Mouse (Mus musculus) left cerebral cortex, adult 9 months (tissue): ENCODE measurements around the gene Gm11084.
A peak's percentile ranks its signal among the peaks of the same experiment; 100 is the strongest.
"Not testable (repeated sequence)": the region's sequence is repeated elsewhere in the genome, so short reads cannot be mapped to it uniquely, and the experiment has no call there.

Experiments used
- DNase-seq, 2 experiments: peaks; one replicate each; pipeline ENCODE4 v3.0.0; 2022; ENCODE audit warnings: low spot score in 2 of 2

Gm11084 gene

GRCm38 (mm10) chr2:72995346-72996097 is 9.0 kb upstream of the Gm11084 start:
- DNase-seq: peak in 1 of 2 experiments; percentile 71

GRCm38 (mm10) chr2:72994165-72994564 is 7.6 kb upstream of the Gm11084 start:
- no peak for DNase-seq

DNA sequence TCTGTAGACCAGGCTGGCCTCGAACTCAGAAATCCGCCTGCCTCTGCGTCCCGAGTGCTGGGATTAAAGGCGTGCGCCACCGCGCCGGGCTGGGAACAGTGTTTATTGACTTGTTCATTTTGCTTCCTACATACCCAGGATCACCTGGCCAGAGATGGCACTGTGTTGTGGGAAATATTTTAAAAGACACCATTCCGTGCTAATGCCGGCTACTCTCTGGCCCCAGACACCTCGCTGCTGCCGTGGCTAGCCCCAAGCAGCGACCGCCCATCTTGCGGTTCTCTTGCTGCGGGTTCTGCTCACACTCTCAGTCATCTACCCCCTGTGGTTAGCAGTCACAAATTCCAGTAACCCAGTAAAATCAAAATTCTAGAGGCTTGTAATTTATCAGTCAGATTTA is 6.0 kb upstream of the Gm11084 start:
- DNase-seq: no peak

GRCm38 (mm10) chr2:72988945-72989344 is 2.4 kb upstream of the Gm11084 start:
- DNase-seq: not testable (repeated sequence)

- DNase-seq: no peak
Observed at GRCm38 (mm10) chr2:72985516-72985915, 1.0 kb downstream of the Gm11084 start.

GRCm38 (mm10) chr2:72984806-72985205 is 1.7 kb downstream of the Gm11084 start:
- DNase-seq: no peak

DNA sequence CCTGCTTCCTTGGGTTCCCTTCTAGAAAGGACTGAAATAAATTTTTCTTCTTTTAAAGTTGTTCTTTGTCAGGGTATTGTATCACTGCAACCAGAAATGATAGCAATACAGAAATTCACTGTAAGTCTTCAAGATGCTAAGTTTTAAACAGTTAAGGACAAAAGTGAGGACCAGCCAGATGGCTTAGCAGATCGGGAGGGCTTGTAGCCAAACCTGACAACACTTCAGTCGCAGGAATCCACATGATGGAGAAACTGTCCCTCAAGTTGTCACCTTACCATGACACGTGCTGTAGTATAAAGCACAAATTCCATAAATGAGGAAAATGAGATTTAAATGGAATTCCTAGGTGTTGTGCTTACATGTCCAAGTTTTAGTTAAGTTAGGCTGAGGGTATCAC is 3.3 kb downstream of the Gm11084 start:
- DNase-seq: no peak

DNA sequence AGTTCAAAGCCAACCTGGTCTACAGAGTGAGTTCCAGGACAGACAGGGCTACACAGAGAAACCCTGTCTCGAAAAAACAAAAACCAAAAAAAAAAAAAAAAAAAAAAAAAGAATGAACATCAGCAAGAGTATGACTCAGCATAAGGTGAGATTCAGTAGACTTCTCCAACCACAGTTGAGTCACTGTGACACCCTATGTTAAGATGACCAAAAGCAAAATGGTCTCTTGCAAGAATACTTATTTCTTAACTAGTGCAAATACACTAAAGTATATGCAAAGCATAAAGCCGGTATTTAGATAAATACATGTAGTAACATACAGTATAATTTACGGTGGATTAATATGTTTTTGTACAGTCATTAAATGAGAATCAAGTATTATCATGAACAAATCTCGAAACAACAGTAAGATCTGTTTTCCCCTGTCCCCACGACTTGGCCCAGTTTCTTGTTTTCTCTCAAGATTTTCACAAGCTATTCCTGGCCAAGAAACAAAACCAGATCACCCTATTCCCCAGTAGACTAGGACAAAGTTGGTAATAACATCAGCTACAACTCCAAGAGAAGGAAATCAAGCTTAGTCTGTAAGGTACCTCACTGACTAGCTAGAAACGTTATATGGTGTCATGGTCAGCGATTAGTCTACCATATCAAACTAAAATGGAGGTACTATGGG is 4.3 kb downstream of the Gm11084 start:
- no peak for DNase-seq

DNA sequence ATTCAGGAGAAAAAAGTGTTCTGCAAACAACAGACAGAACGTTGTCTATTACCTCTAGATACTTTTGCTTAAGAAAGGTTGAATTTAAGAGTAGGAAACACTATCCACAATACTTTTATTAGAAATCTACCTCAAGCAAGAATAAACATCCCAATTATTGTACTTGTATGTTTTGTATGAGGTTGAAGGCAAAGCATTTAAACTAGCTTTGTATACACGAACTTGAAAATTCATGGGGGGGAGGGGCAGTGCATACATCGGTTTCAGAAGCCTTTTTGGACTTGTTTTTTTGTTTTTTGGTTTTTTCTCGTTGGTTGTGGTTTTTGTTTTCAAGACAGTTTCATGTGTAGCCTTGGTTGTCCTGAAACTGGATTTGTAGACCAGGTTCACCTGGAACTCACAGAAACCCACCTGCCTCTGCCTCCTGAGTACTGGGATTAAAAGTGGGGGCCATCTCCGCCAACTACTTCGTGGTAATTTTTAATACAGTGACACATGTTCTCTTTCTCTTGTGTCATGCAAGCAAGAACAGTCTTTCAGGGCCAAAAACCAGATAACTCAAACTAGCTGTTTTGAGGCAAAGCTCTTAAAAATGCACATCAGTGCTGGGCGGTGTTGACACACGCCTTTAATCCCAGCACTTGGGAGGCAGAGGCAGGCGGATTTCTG is 4.9 kb downstream of the Gm11084 start:
- no peak for DNase-seq

DNA sequence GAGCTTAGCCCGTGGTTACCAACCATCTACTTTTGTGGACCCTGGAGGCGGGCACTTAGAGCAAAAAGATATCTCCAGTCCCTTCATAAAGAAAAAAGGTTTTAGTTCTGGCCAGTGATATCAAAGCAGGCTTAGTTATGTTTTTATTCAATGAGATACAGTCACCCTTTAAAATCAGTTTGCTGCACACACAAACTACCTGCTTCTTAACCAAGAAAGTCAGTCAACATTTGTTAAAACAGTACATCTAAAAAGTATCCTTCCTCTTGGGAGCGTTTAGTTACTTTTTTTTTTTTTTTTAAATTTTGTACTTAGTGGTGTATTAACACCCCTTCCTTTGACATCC is 5.5 kb downstream of the Gm11084 start:
- no peak for DNase-seq

- peak; percentile 93 to 97 for DNase-seq
Observed at GRCm38 (mm10) chr2:72980337-72981074, 6.0 kb downstream of the Gm11084 start, which contains the start of gene Sp3. Sp3 (minus strand) TSS chr2:72980446.

GRCm38 (mm10) chr2:72979659-72980071 is 6.9 kb downstream of the Gm11084 start:
- DNase-seq: peak; percentile 45 to 67

DNA sequence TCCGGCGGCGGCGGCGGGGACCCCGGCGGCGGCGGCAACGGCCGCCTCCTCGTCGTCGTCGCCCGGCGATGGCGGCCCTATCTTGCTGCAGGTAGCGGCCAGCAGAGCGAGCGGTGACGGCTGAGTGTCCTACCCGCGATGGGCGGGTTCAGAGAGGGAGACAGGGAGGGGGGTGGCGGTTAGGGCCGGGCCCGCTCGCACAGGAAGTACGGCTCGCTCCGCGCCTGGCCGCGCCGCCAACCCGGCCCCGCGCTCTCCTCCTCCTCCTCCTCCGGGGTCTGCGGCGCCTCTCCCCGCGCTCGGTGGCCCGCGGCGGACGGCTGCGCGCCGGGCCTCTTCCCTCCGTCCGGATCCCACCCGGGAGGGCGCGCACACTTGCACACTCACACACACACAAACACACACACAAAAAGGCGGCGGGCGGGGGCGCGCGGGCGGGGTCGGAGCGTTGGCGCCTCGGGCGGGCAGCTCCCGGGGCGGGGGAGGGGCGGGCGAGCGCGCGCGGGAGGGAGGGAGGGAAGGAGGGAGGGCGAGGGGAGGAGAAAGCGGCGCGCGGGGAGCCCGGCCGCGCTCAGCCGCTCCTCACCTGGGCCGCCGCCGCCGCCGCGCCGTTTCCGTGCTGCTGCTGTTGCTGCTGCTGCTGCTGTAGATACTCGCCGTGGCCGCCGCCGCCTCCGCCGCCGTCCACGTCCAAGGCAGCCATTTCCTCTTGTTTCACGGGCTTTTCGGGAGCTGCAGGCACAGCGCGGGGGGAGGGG is 7.4 kb downstream of the Gm11084 start:
- DNase-seq: peak; percentile 53 to 81

DNA sequence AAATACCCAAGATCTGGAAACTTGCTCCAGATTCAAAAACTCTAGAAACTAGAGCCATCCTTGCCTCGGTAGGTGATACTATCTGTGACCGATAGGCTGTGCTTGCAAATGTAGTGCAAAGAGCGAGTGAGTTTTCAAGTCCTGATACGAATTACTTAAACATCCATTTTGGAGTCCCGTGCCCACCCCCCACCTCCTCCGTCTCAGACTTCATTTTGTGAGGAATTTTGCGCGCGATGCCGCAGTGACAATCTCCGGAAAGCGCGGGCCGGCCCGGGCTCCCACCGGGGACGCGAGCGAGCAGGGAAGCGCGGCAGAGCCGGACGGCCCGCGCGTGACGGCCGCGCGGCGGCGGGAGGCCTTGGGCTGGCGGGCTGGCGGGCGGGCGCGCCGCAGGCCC is 8.0 kb downstream of the Gm11084 start:
- peak in 1 of 2 experiments; percentile 37 for DNase-seq

DNA sequence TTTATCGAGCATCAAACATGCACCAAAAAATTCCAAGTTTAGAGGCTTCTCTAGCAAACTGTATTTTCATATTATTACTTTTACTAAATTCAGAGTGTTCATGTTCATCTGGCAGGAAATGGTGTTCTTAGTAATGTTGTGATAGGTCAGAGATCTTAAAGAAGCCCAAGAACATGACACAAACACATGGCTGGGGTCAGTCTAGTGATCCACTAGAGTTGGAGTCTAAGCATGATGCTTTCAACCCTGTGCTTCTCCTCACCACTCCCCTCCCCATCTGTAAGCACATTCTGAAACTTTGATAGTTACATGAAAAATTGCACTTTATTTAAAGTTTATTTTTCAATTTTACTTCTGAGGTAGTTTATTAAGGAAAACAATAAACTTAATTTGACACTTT is 9.2 kb downstream of the Gm11084 start:
- DNase-seq: no peak

GRCm38 (mm10) chr2:72976036-72976435 is 10.5 kb downstream of the Gm11084 start:
- DNase-seq: no peak

DNA sequence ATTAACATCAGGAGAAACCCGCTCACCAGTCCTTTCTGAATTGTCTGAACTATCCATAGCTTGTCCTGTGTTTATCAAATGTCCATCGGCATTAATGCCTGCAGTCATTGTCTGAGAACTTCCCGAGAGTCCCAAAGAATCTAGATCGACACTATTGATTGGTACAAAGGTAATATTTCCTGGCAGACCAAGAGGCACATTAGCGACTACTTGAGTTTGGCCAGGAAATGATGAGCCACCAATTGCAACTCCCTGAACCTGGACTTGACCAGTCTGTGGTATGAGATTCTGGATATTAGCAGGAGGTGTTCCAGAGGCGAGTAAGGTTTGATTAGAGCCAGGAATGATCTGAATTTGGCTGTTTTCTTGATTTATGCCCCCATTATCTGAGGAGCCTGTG is 15.7 kb downstream of the Gm11084 start:
- DNase-seq: no peak

GRCm38 (mm10) chr2:72970302-72970701 is 16.2 kb downstream of the Gm11084 start:
- DNase-seq: no peak

- DNase-seq: no peak
Observed at GRCm38 (mm10) chr2:72968536-72968935, 18.0 kb downstream of the Gm11084 start.

DNA sequence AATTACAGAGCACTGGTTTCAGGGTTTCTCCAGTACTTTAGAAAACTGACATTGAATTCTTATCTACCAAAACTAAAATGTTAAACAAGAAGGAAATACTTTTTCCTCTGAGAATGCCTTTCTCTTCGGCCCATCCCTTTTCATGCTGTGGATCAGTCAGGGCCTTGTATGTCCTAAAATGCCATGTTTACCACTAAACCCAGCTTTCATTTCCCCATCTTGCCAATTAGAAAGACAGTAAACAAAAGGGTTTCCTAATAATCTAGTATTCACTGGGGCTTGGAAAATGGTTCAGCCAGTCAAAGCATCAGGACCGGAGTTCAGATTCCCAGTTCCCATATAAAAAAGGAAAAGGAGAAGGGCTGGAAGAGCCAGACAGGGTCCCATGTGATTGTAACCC is 21.1 kb downstream of the Gm11084 start:
- no peak for DNase-seq

- DNase-seq: no peak
Observed at GRCm38 (mm10) chr2:72956415-72956814, 30.1 kb downstream of the Gm11084 start.
